Mouse (Mus musculus): ENCODE measurements at regions not wholly inside any gene's neighbourhood (a gene's known extent, or its start where the extent isn't known, plus 50 kb on each side); places are given as distances from the start of the nearest gene placed in this dataset.

DNA sequence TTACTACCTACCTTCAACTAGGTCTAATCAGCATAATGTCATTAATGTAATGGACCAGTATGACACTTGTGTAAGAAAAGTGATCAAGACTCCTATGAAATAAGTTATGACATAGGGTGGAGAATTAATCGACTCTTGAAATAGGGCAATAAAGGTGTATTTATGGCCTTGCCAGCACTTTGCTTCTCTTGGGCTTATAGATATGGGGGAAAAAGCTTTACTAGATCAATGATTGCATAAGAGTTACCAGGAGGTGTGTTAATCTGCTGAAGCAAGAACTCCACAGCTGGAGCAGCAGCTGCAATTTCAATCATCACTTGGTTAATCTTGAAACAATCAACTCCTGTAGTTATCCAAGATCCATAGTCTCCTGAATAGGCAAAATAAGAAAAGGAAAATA, 143.1 kb upstream of the Tle4 start:
- no peak for DNase-seq

DNA sequence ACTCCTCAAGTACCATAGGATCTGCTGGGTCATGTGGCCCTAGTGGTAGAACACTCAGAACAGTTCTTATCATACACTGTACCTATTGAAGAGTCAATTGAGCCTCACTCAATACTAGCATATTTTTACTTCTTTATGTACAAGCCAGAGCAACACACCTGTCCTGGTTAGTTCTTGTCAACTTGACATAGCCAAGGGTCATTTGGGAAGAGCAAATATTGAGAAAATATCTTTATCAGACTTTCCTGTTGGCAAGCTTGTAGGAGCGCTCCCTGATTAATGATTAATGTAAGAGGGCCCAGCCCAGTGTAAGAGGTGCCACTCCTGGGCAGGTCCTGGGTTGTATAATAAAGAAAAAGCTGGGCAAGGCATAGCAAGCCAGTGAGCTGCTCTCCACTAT, 142.3 kb upstream of the Tle4 start:
- DNase-seq = no peak

GRCm38 (mm10) chr19:14736514-14736913, 138.7 kb upstream of the Tle4 start:
- DNase-seq = no peak

GRCm38 (mm10) chr19:14725329-14725728, 127.5 kb upstream of the Tle4 start:
- no peak for DNase-seq

DNA sequence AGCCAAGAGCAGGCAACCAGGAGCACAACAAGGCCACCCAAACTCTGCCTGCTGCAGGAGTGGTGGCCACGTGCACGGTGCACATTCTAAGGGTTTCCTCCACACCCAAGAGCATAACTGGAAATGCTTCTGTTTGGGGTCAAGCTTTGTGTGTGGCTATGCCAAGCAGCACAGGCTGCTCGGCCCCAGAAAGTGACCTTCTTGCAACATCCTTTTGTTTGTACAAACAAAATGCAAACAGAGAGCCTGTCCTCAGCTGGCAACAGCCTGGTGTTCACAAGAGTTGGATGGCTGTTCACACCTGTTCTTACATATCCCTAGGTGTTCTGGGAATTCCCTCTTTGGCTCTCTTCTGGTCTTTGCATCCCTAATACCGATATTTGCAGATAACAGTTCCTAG, 126.8 kb upstream of the Tle4 start:
- no peak for DNase-seq

DNA sequence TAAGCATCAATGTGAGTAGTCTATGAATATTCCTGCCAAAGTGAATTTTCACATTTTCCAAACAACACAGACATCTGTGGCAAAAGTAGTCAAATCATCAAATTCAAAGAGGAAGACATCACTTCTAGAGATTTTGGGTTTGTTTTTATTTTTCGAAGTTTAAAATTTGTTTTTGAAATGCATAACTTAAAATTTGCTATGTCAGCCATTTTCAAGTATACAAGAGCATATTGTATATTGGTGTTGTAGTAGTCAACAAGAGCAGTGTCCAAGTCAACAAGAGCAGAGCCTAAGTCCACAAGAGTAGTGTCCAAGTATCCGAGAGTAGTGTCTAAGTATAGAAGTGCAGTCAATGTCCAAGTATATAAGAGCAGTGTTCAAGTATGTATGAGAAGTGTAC, 107.9 kb upstream of the Tle4 start:
- no peak for DNase-seq

DNA sequence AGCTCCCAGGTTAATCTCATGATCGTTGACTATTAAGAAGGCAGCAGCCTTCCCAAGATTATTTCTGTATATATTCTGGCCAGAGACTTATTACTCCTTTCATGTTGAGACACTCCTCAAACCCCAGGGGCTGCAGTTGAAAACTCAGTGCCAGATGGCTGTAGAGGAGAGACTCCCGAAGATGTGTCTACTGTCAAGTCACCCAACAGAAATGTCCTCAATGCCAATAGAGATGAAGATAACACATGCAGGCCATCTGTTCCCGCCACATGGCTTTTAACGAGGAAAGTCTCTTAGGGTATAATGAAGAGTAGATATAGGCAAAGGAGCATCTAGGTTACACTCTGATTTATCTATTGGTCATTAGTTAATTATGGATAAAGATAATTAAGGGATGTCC, 103.3 kb upstream of the Tle4 start:
- DNase-seq = no peak

DNA sequence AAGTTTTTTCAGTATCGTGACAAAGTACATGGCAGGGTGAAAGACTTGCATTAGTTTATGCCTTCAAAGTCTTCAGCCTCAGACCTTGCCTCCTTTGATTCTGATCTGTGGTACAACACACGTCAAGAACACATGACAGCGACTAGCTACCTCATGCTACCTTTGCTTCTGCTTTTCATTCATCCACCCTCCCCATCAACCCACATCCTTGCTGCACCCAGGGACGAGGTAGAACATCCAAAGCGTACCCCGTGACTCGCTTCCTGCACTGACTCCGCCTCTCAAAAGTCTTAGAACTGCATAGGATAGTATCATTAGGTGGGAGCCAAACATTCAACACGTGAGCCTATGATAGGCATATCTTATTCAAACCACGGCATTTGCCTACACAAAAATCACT, 97.5 kb upstream of the Tle4 start:
- DNase-seq = peak in 1 of 2 experiments; percentile 41

GRCm38 (mm10) chr19:14692183-14692582, 94.3 kb upstream of the Tle4 start:
- DNase-seq = peak in 1 of 2 experiments; percentile 9

DNA sequence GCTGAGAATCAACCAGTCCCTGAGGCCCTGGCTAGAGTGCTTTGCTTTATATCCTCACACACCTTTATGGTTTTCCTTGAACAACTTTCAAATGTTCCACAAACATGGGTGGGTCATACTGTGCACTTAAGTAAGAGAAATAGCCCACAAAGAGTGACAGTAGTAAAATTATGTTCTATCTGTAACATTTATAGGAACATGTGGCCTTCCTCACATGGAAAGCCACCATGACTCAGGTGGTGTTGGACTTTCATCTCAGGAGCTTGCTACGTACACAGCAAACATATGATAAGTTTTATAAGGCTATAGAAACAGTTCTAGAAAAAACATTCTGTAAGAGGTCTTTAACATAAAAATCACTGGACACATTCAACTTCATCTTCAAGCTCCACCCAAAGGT, 87.8 kb upstream of the Tle4 start:
- DNase-seq = no peak

- DNase-seq = no peak
These were observed 86.8 kb upstream of the Tle4 start for GRCm38 (mm10) chr19:14684669-14685068.

GRCm38 (mm10) chr19:14681306-14681705, 83.5 kb upstream of the Tle4 start:
- no peak for DNase-seq

- DNase-seq = no peak
These were observed 81.9 kb upstream of the Tle4 start for GRCm38 (mm10) chr19:14679776-14680175.

GRCm38 (mm10) chr19:14678584-14678983, 80.7 kb upstream of the Tle4 start:
- no peak for DNase-seq

DNA sequence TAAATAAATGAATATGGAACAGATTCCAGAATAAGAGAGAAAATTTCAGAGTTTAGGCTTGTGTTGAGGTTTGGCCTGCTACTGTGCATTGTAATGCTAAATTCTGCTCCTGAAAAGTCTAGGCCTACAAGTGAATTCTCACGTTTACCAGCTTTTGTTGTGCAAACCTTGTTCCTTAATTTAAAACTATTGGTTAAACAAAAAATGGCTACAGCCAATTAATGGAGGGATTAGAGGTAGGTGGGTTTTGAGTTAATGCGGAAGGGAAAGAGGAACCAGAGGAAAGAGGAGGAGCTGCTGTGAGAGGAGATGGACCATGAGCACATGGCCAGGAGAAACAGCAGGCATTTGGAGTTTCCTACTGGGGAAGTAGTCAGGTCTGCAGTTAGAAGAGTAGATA, 79.1 kb upstream of the Tle4 start:
- DNase-seq = no peak

GRCm38 (mm10) chr19:14670821-14671104, 72.9 kb upstream of the Tle4 start:
- no peak for DNase-seq

DNA sequence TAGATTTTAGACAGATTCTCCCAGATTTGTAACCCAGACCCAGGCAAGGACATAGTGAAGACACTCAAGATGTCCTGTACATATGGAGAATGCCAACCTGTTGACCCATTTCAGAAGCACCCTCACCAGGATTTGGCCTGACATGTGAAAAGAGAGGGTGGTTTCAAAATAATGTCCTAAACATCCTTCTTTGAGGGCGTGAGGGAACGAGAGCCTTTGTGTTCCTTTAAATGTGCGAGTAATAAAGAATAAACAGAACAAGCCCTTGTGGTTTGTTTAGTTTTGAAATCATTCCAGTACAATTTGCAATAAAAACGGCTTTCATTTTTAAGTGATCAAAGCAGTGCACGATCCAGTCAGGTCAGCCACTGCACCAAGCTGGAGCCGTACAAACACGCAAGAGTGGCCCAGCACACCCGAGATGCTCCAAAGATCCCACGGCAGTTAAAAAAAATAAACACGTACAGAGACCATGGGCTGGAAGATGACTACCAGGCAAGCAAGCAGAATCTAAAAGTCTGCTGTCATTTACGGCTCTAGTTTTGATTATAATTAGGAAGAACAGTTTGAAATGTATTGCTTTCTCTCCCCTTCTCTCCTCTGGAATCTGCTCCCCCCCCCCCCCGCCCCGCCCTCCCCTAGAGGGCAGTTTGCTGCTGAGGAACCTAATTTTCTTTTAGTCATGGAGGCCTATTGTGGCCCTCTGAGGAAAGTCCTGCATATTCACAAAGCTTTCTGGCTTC, 72.4 kb upstream of the Tle4 start:
- DNase-seq = no peak

DNA sequence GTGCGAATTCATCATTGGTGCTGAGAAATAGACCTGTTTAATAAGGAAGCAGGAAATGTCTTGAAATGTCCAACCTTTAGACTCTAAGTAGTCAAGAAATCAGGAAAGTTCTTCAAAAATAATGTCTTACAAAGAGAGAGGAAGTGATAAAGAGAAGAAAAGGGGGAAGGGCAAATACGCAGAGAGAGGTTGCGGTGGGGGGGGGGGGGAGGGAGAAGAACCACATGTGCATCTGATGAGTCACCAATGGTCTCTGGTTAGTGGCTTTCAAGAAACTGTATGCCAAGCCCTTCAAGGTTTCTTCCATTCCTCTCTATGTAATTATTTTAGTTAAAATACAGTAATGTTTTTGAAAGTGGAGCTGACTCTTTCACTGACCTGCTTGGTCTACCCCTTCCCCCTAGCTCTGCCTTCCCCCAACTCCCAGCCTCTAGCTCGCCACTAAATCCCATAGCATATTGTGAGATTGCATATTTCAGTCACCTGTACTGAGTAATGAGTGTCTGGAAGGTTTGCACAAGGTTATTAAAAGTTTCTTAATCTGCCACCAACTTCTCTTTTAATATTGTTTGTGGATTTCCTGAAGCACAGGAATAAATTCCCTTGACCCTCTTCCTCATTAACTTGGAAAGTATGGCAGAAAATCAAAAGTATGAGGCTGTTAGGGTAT, 70.8 kb upstream of the Tle4 start:
- DNase-seq = no peak

- DNase-seq = no peak
These were observed 67.0 kb upstream of the Tle4 start for GRCm38 (mm10) chr19:14664682-14665417.

- no peak for DNase-seq
These were observed 66.3 kb upstream of the Tle4 start for GRCm38 (mm10) chr19:14664096-14664586.

DNA sequence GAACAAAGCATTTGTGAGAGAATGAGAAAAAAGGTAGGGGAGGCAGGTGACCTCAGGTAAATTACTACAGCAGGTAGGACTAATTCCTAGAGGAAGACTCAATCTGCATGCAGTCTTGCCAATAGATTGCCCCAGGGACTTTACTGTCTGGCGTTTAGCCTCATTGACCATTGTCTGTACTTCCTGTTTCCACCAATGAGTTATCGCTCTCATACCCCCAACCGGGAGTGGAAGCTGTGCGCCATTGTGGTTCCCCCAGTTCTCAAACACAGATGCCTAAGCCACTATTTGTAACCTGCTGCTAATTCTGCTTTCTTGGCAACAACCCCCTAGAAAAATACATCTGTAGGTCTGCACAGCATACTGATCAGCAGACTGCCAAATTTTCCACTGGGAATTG, 65.5 kb upstream of the Tle4 start:
- no peak for DNase-seq

DNA sequence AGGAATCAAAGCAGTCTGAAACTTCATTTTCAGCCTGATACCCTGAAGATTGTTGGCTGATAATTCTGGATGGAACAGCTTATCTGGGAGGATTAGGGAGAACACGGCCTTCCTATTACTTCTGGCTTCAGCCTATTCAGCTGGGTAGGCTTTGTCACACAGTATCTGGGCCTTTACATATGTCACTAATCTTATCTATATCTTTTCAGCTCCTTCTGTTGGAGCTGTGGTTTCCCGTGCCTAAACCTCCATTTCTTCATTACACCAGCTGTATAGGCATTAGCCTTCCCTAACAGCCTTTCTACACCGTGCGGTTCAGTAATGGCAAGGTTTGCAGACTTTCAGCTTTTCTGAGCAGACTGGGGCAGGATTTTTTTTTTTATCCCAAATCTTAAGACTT, 61.9 kb upstream of the Tle4 start:
- DNase-seq = no peak

GRCm38 (mm10) chr19:14658479-14658878, 60.6 kb upstream of the Tle4 start:
- no peak for DNase-seq

GRCm38 (mm10) chr19:14656022-14656388, 58.2 kb upstream of the Tle4 start:
- DNase-seq = no peak

Data from thymus, adult 18-20 months (tissue).